Mouse (Mus musculus) lung, adult 2 months (tissue): ENCODE measurements around the gene Glis2.

Experiments
- CTCF ChIP-seq: fragments of 200-500 bp; IDR thresholded peaks from 2 replicates; pipeline ENCODE4 v1.5.1; 2011; ENCODE audit warnings: mild to moderate bottlenecking, low read length, control low read depth; ENCODE audit not compliant: insufficient read depth
- POLR2A ChIP-seq: fragments of 200-500 bp; IDR thresholded peaks from 2 replicates; pipeline ENCODE4 v1.6.1; 2011; ENCODE audit warnings: low read depth, mild to moderate bottlenecking, control low read depth, low read length, borderline replicate concordance; ENCODE audit errors: extremely low read depth

- TF ChIP-seq POLR2A (no peak), CTCF (no peak)
These were observed 23.8 kb upstream of the Glis2 start for GRCm38 (mm10) chr16:4570737-4571136.
